Mouse (Mus musculus) CD8-positive naive resting alpha-beta T cell, adult 2 months (primary cell): Measurements from ENCODE around the gene Rsf1.
A peak's percentile ranks its signal among the peaks of the same experiment; 100 is the strongest.

Experiments
- DNase-seq, 2 experiments: peaks; one replicate each; pipeline ENCODE4 v3.0.0; 2022; ENCODE audit warnings: low read depth in 2 of 2, low spot score in 2 of 2

Gene Rsf1

GRCm38 (mm10) chr7:97579067-97579975 is at the start of gene Rsf1, which contains the start of gene Aamdc:
Rsf1 (plus strand) TSS chr7:97579889.
Aamdc (minus strand) TSS chr7:97579497.
- DNase-seq = peak; percentile 88 to 89

GRCm38 (mm10) chr7:97535531-97535930 is 44.2 kb upstream of the Rsf1 start:
- no peak for DNase-seq

GRCm38 (mm10) chr7:97536571-97536970 is 43.1 kb upstream of the Rsf1 start:
- no peak for DNase-seq

GRCm38 (mm10) chr7:97546462-97546861 is 33.2 kb upstream of the Rsf1 start:
- DNase-seq = no peak

- DNase-seq = no peak
Measured at GRCm38 (mm10) chr7:97549301-97549700, 30.4 kb upstream of the Rsf1 start.

GRCm38 (mm10) chr7:97550673-97551072 is 29.0 kb upstream of the Rsf1 start:
- no peak for DNase-seq

GRCm38 (mm10) chr7:97563576-97563975 is 16.1 kb upstream of the Rsf1 start:
- DNase-seq = no peak

- DNase-seq = no peak
Measured at GRCm38 (mm10) chr7:97569372-97569771, 10.3 kb upstream of the Rsf1 start.

GRCm38 (mm10) chr7:97570389-97570788 is 9.3 kb upstream of the Rsf1 start:
- no peak for DNase-seq

GRCm38 (mm10) chr7:97578361-97579066 is 1.2 kb upstream of the Rsf1 start:
- DNase-seq = peak in 1 of 2 experiments; percentile 20

- DNase-seq = peak; percentile 40 to 52
Measured at GRCm38 (mm10) chr7:97579976-97580842, 520 bp downstream of the Rsf1 start.

GRCm38 (mm10) chr7:97580843-97581214 is 1.1 kb downstream of the Rsf1 start:
- peak; percentile 84 to 86 for DNase-seq

- no peak for DNase-seq
Measured at GRCm38 (mm10) chr7:97588506-97588905, 8.8 kb downstream of the Rsf1 start.

- DNase-seq = no peak
Measured at GRCm38 (mm10) chr7:97590488-97590887, 10.8 kb downstream of the Rsf1 start.

GRCm38 (mm10) chr7:97591336-97591735 is 11.6 kb downstream of the Rsf1 start:
- no peak for DNase-seq

GRCm38 (mm10) chr7:97592396-97592795 is 12.7 kb downstream of the Rsf1 start:
- no peak for DNase-seq

- no peak for DNase-seq
Measured at GRCm38 (mm10) chr7:97593535-97593934, 13.8 kb downstream of the Rsf1 start.

GRCm38 (mm10) chr7:97598548-97598947 is 18.9 kb downstream of the Rsf1 start:
- DNase-seq = no peak

GRCm38 (mm10) chr7:97621346-97621745 is 41.7 kb downstream of the Rsf1 start:
- no peak for DNase-seq

GRCm38 (mm10) chr7:97622676-97623075 is 43.0 kb downstream of the Rsf1 start:
- DNase-seq = no peak

GRCm38 (mm10) chr7:97623402-97623801 is 43.7 kb downstream of the Rsf1 start:
- DNase-seq = no peak
